Mouse (Mus musculus) urinary bladder, postnatal 14 days (tissue): ENCODE results near the gene Xlr4a.
"Not testable (repeated sequence)": the region's sequence is repeated elsewhere in the genome, so short reads cannot be mapped to it uniquely, and the experiment has no call there.

ENCODE experiments used
- DNase-seq: peaks from one replicate; pipeline ENCODE4 v3.0.0; 2021; ENCODE audit warnings: low spot score

The Xlr4a gene

GRCm38 (mm10) chrX:73082267-73083055, at the start of gene Xlr4a:
Gene Xlr4a (minus strand): TSS chrX:73082478.
- not testable (repeated sequence) for DNase-seq

GRCm38 (mm10) chrX:73122859-73123829, 40.9 kb upstream of the Xlr4a start:
- DNase-seq: not testable (repeated sequence)

- not testable (repeated sequence) for DNase-seq
Observed at GRCm38 (mm10) chrX:73116747-73117146, 34.5 kb upstream of the Xlr4a start, which contains the start of gene Gm14685. Gene Gm14685 (plus strand): TSS chrX:73117047.

GRCm38 (mm10) chrX:73096941-73097508, 14.7 kb upstream of the Xlr4a start, which contains the start of gene Xlr3a:
Gene Xlr3a (minus strand): TSS chrX:73097095.
- peak; percentile 3 for DNase-seq

GRCm38 (mm10) chrX:73066765-73067312, 15.4 kb downstream of the Xlr4a start:
- not testable (repeated sequence) for DNase-seq

- no peak for DNase-seq
Observed at GRCm38 (mm10) chrX:73064415-73064793, 17.9 kb downstream of the Xlr4a start, which contains the start of gene Pnma3. Gene Pnma3 (plus strand): TSS chrX:73064787.

GRCm38 (mm10) chrX:73063512-73064414, 18.5 kb downstream of the Xlr4a start:
- DNase-seq: no peak

GRCm38 (mm10) chrX:73062323-73062722, 20.0 kb downstream of the Xlr4a start:
- no peak for DNase-seq

GRCm38 (mm10) chrX:73061528-73061927, 20.8 kb downstream of the Xlr4a start:
- DNase-seq: no peak

GRCm38 (mm10) chrX:73053860-73054563, 28.3 kb downstream of the Xlr4a start:
- DNase-seq: peak; percentile 91

- no peak for DNase-seq
Observed at GRCm38 (mm10) chrX:73039666-73040065, 42.6 kb downstream of the Xlr4a start.

GRCm38 (mm10) chrX:73038831-73039230, 43.4 kb downstream of the Xlr4a start:
- DNase-seq: no peak

- DNase-seq: no peak
Observed at GRCm38 (mm10) chrX:73037003-73037402, 45.3 kb downstream of the Xlr4a start, which contains the start of gene Pnma5. Gene Pnma5 (minus strand): TSS chrX:73037103.
